Mouse (Mus musculus): ENCODE measurements around the gene Csad.

DNA sequence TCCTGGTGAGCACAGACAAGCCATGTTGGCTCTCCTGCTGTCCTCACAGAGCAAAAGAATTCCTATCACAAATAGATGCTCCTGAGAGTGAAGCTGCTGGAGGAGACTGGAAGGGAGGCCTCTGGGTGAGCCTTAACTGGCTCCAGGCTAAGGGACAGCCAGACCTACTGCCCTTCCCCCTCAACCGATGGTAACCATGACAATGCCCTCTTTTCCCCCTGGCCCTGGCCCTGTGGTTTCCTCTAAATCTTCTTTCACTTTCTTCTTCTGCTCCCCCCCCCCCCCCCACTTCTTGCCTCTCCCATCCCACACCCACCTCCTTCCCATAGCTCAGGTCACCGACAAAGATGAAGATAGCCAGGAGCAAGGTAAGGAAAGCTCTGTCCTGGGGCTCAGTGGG, 29.4 kb upstream of the Csad start:
- TF ChIP-seq POLR2A (IDR thresholded peaks at IDR 0.05; ENCODE audit: control insufficient read depth, extremely low read depth, insufficient read depth, low read length, poor library complexity) (no peak), CTCF (IDR thresholded peaks at IDR 0.05; ENCODE audit: borderline replicate concordance, control insufficient read depth, extremely low read depth, insufficient read depth, low read length, poor library complexity) (no peak)

Data from thymus, adult 2 months (tissue).